Mouse (Mus musculus) cerebellum, adult 2 months (tissue): ENCODE data around the gene Otud4. TPM values are rescaled to one million over a fixed set of nuclear protein-coding genes. Genes with fewer than 3 reads are reported as not detected.
"Not testable (repeated sequence)": the region's sequence is repeated elsewhere in the genome, so short reads cannot be mapped to it uniquely, and the experiment has no call there.

ENCODE experiments used
- DNase-seq, 2 experiments: peaks; one replicate each; pipeline ENCODE4 v3.0.0; 2021
- H3K27ac ChIP-seq: fragments of 200-500 bp; 2 replicates; pipeline ENCODE4 v1.5.1; 2012; ENCODE audit warnings: low read length, control low read depth, inconsistent platforms; ENCODE audit not compliant: insufficient read depth
- H3K27me3 ChIP-seq: fragments of 200-500 bp; 2 replicates; pipeline ENCODE4 v1.6.1; 2012; ENCODE audit warnings: inconsistent platforms, mild to moderate bottlenecking, low read length, moderate library complexity; ENCODE audit not compliant: control insufficient read depth, insufficient read depth
- H3K4me1 ChIP-seq: fragments of 200-500 bp; 2 replicates; pipeline ENCODE4 v1.6.1; 2011; ENCODE audit warnings: low read length; ENCODE audit not compliant: control insufficient read depth, insufficient read depth
- H3K4me3 ChIP-seq: fragments of 200-500 bp; replicated peaks from 2 replicates; pipeline ENCODE3; 2011; ENCODE audit warnings: mild to moderate bottlenecking, low read depth, low read length, control low read depth; ENCODE audit not compliant: insufficient read depth
- CTCF ChIP-seq: fragments of 200-500 bp; IDR thresholded peaks from 2 replicates; pipeline ENCODE4 v1.5.1; 2011; ENCODE audit warnings: low read depth, mild to moderate bottlenecking, control low read depth, low read length, moderate library complexity, borderline replicate concordance; ENCODE audit not compliant: insufficient read depth
- POLR2A ChIP-seq: fragments of 200-500 bp; IDR thresholded peaks from 2 replicates; pipeline ENCODE4 v1.6.1; 2011; ENCODE audit warnings: low read length, control low read depth, borderline replicate concordance; ENCODE audit not compliant: insufficient read depth
- WGBS: fragments of 180-500 bp; shearing (Covaris S2); methylation state at CpG from one replicate; pipeline ENCODE4 v1.1.7; 2018; 5-methylcytosine and 5-hydroxymethylcytosine counted together
- polyA plus RNA-seq: library from polyadenylated mRNA; depleted of rRNA; stranded (reverse); fragments of >200 nt; gene quantifications from 2 replicates; pipeline ENCODE4 v1.2.3, GENCODE M21; 2012; rRNA removed

Otud4 gene
- 23.6 and 25.0 TPM in 2 replicates for polyA plus RNA-seq

DNA sequence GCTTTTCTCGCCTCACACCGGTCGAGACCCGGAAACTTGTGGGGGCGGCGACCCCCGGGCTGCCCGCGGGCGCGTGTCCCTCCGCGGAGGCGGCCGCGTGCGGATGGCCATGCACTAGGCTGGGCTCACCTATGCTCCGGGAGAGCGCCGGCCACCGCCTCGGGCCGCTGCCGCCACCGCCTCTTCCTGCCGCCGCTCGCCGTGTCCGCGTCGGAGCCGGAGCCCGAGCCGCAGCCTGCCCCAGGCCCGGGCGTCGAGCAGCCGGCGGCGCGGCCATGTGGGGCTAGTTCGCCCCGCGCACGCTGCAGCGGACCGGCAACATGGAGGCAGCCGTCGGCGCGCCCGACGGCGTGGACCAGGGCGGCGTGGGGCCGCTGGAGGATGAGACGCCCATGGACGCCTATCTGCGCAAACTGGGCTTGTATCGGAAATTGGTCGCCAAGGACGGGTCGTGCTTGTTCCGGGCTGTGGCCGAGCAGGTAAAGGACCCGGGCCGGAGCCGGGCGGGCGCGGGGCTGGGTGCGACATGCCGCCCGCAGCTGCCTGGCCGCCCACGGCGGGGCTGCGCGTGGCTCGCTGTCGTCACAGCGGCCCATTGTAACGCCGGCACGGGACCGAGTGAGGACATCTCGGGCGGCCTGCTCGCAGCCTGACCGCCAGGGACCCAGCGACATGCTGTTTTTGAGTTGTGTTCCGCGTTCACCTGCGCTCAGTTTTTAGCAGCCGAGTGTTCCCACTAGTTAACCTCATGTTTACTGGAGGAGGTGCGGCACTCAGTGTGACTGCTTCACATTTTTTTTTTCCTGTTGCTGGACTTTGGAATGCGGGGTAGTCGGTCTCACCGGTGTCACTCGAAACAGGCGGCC is at the start of gene Otud4:
Gene Otud4 (plus strand): TSS at position 33 of the 866 bp plus-strand sequence.
- TF ChIP-seq CTCF: no peak
- no peak for TF ChIP-seq POLR2A
- DNase-seq: peak; percentile 61
- H3K27ac ChIP-seq: peak within 1 kb of the TSS; percentile 83
- H3K4me3 ChIP-seq: peak within 1 kb of the TSS; percentile 93
- H3K27me3 ChIP-seq: no peaks in the 10 kb centered on the region
- peaks cover 6% of the 10 kb centered on the region for H3K4me1 ChIP-seq
- under 1% methylated on average over 102 of the region's 103 CpGs for WGBS

DNA sequence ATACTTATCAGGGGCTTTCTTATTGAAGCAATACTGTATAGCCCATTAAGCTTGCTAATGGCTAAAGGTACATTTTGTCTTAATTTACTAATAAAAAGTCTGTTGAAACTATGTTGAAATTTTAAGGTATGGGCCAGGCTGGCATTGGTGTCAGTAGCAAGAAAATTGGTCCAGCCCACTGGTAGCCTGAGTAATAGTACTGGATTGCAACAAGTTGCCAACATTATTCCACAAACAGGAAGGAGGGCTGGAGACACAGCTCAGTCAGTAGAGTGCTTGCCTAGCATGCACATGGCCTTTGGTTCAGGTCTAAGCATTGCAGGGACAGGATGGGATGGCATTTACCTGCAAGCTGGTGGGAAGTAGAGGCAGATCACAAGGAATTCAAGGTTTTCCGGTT is 38.5 kb upstream of the Otud4 start:
- 94% methylated on average over 1 of the region's 1 CpGs for WGBS
- no peaks in the 10 kb centered on the region for H3K27me3 ChIP-seq
- no peak for DNase-seq
- H3K4me3 ChIP-seq: no peak overlapping the region
- H3K27ac ChIP-seq: no peak overlapping the region
- no peak for TF ChIP-seq POLR2A
- H3K4me1 ChIP-seq: no peaks in the 10 kb centered on the region

- not testable (repeated sequence) for H3K27ac ChIP-seq, DNase-seq, H3K4me3 ChIP-seq, H3K27me3 ChIP-seq, H3K4me1 ChIP-seq
- WGBS: 48% methylated on average over 2 of the region's 2 CpGs
Measured at GRCm38 (mm10) chr8:79603204-79603603, 36.2 kb upstream of the Otud4 start.

DNA sequence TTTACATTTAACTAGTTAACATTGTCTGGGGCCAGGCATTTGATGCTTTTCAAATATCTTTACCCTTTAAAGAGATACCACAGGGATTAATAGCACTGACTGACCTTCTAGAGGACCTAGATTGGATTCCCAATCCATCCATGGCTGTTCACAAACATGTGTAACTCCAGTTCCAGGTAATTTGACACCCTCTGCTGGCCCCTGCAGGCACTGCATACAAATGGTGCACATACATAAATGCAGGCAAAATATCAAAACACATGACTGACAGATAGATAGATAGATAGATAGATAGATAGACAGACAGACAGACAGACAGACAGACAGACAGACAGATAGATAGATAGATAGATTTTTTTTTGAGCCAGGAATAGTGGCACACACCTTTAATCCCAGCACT is 33.2 kb upstream of the Otud4 start:
- no peaks in the 10 kb centered on the region for H3K4me1 ChIP-seq
- TF ChIP-seq POLR2A: no peak
- no peak for TF ChIP-seq CTCF

DNA sequence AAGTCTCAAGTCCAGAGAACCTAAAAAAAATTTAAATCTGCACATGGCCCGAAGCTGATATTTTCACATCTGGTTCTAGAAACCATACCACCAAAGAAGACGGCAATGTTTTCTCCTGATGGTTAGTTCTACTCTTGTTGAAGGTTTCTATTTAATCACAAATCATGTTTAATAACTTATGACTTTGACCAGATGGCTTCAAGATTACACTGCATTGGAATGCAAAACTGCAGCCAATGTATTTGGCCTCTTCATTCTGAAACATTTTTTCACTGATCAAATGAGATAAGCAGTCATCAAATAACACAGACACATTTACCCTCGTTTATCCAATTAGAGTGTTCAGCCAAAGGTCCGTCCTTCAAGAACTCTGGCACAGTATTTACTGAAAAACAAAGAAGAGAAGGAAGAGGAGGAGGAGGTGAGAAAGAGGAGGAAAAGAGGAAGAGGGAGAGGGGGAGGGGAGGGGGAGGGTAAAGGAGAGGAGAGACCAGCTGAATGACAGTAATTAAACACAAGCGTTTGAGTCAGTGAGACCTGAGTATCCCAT is 32.6 kb upstream of the Otud4 start:
- Histone ChIP-seq H3K4me3 (no peak overlapping the region), H3K27ac (no peak overlapping the region), H3K4me1 (no peaks in the 10 kb centered on the region), H3K27me3 (no peaks in the 10 kb centered on the region)
- WGBS: 72% methylated on average over 5 of the region's 5 CpGs
- TF ChIP-seq CTCF (no peak), POLR2A (no peak)
- no peak for DNase-seq

More for the DNA sequence above, 33.2 kb upstream of the Otud4 start:
- Histone ChIP-seq H3K4me3 (no peak overlapping the region), H3K27ac (no peak overlapping the region), H3K27me3 (no peaks in the 10 kb centered on the region)
- no peak for DNase-seq

GRCm38 (mm10) chr8:79608701-79609100 is 30.7 kb upstream of the Otud4 start:
- Histone ChIP-seq H3K4me1 (no peaks in the 10 kb centered on the region), H3K27ac (no peak overlapping the region), H3K4me3 (no peak overlapping the region), H3K27me3 (no peaks in the 10 kb centered on the region)
- TF ChIP-seq POLR2A (no peak), CTCF (no peak)
- DNase-seq: no peak
- WGBS: 83% methylated on average over 3 of the region's 3 CpGs

- Histone ChIP-seq H3K27me3 (no peaks in the 10 kb centered on the region), H3K4me1 (no peaks in the 10 kb centered on the region), H3K4me3 (no peak overlapping the region), H3K27ac (no peak overlapping the region)
- no peak for DNase-seq
- TF ChIP-seq POLR2A (no peak), CTCF (no peak)
Measured at GRCm38 (mm10) chr8:79610268-79610667, 29.1 kb upstream of the Otud4 start.

- DNase-seq: no peak
- H3K4me1 ChIP-seq: no peaks in the 10 kb centered on the region
- no peak overlapping the region for H3K27ac ChIP-seq
- WGBS: 68% methylated on average over 6 of the region's 6 CpGs
- TF ChIP-seq POLR2A (no peak), CTCF (no peak)
- no peaks in the 10 kb centered on the region for H3K27me3 ChIP-seq
- H3K4me3 ChIP-seq: no peak overlapping the region
Measured at GRCm38 (mm10) chr8:79612298-79612697, 27.1 kb upstream of the Otud4 start.
